ENCODE assay signal across 9 mouse cellular contexts in genomic region chr10:70099052-70099451, GRCm38 (mm10). TPM values are rescaled to one million over a fixed set of nuclear protein-coding genes. Genes with fewer than 3 reads are reported as not detected.
DNase-seq lines count a peak whose midpoint lies in the region; ATAC-seq and TF ChIP-seq lines count a peak whose summit lies in the region.
"Had no signal": no experiment of that assay in that cellular context is flagged by ENCODE, and none has a peak within 500 bp of the region (broad histone marks: within the 10 kb centered on the region; RNA-seq: fewer than 3 reads in every experiment).

No protein-coding gene starts in this region.

- H3K4me2 ChIP-seq in heart, embryonic 16.5 days (ENCODE audit: low read depth, low read length): peak overlapping the region; percentile 87
- peak overlapping the region; percentile 96 for H3K4me2 ChIP-seq in liver, embryonic 15.5 days

- in situ Hi-C loops in ES-E14 (cut with MboI; ENCODE audit: low sequenced_read_pairs in 2 of 2, unreplicated experiment in 2 of 2): no loop called here

- peaks cover 42% of the 10 kb centered on the region for H3K36me3 ChIP-seq in erythroblast, embryonic 14.5 days (ENCODE audit: control insufficient read depth)
- H3K36me3 ChIP-seq in ES-E14 (ENCODE audit: control insufficient read depth, insufficient read depth, low read length, poor library complexity, severe bottlenecking): peaks cover 4% of the 10 kb centered on the region; the same call in 1 of the 2 replicates
- peaks cover 8% of the 10 kb centered on the region; the same call in 1 of the 2 replicates for H3K36me3 ChIP-seq in heart, embryonic 16.5 days (ENCODE audit: control insufficient read depth, insufficient read depth)
- peaks cover 24% of the 10 kb centered on the region for H3K36me3 ChIP-seq in liver, embryonic 15.5 days (replicated peaks)

- H3K27me3 ChIP-seq in erythroblast, embryonic 14.5 days (ENCODE audit: control insufficient read depth): no peaks in the 10 kb centered on the region
- H3K27me3 ChIP-seq in heart, embryonic 16.5 days (ENCODE audit: control insufficient read depth, insufficient read depth, low read length): no peaks in the 10 kb centered on the region
- H3K27me3 ChIP-seq in liver, embryonic 15.5 days: no peaks in the 10 kb centered on the region

- no peak for ATAC-seq in erythroblast, adult 5-6 weeks (replicated peaks; ENCODE audit: low FRiP score, poor library complexity, severe bottlenecking)
- no peak for ATAC-seq in heart, embryonic 16.5 days (replicated peaks; ENCODE audit: extremely low read depth, insufficient read depth, low FRiP score)
- no peak for ATAC-seq in liver, embryonic 15.5 days (ENCODE audit: insufficient read depth)
- ATAC-seq in erythroid progenitor cell, adult 5-6 weeks (replicated peaks; ENCODE audit: low FRiP score, poor library complexity, severe bottlenecking): no peak

- no peak for DNase-seq in ES-E14 (ENCODE audit: low read depth, low spot score)
- no peak for DNase-seq in retina, embryonic 14.5 days (ENCODE audit: low spot score)
- DNase-seq in thymus, postnatal 0 days (ENCODE audit: low spot score): no peak
- DNase-seq: cerebellum, adult 11 months had no signal

- H3K4me3 ChIP-seq in erythroblast, embryonic 14.5 days (replicated peaks): peak overlapping the region; percentile 87
- H3K4me3 ChIP-seq in ES-E14 (ENCODE audit: insufficient read depth in 1 of 2, low read depth in 1 of 2, low read length in 2 of 2, poor library complexity in 1 of 2, severe bottlenecking in 1 of 2): peak overlapping the region; percentile 94 to 100
- peak overlapping the region; percentile 99 for H3K4me3 ChIP-seq in heart, embryonic 16.5 days (ENCODE audit: low read length)
- peak overlapping the region; percentile 93 for H3K4me3 ChIP-seq in liver, embryonic 15.5 days (replicated peaks)

- 16% methylated on average over 8 of the region's 8 CpGs for WGBS in heart, embryonic 16.5 days
- WGBS in liver, embryonic 15.5 days (ENCODE audit: insufficient replicate concordance): 56% methylated on average over 8 of the region's 8 CpGs

- H3K4me1 ChIP-seq in erythroblast, embryonic 14.5 days (ENCODE audit: control insufficient read depth): peaks cover 56% of the 10 kb centered on the region
- peaks cover 7 to 23% of the 10 kb centered on the region in 2 experiments; a peak in 2 of 4 replicates for H3K4me1 ChIP-seq in ES-E14 (ENCODE audit: control insufficient read depth in 2 of 2, insufficient read depth in 2 of 2, low read length in 2 of 2, poor library complexity in 1 of 2)
- peaks cover 37% of the 10 kb centered on the region for H3K4me1 ChIP-seq in heart, embryonic 16.5 days (ENCODE audit: control insufficient read depth, insufficient read depth, low read length)
- H3K4me1 ChIP-seq in liver, embryonic 15.5 days (replicated peaks): peaks cover 55% of the 10 kb centered on the region

- H3K27ac ChIP-seq in ES-E14 (ENCODE audit: insufficient read depth, low read depth, low read length, poor library complexity, severe bottlenecking): no peak overlapping the region
- peak overlapping the region; percentile 92 for H3K27ac ChIP-seq in heart, embryonic 16.5 days (ENCODE audit: low read length)
- no peak overlapping the region for H3K27ac ChIP-seq in liver, embryonic 15.5 days (replicated peaks)

- peaks cover 12% of the 10 kb centered on the region for H3K9me3 ChIP-seq in erythroblast, embryonic 14.5 days (ENCODE audit: control insufficient read depth, low read length)
- H3K9me3 ChIP-seq in ES-E14 (ENCODE audit: control insufficient read depth, insufficient read depth, low read depth, low read length): no peaks in the 10 kb centered on the region
- peaks cover 7% of the 10 kb centered on the region for H3K9me3 ChIP-seq in heart, embryonic 16.5 days (replicated peaks; ENCODE audit: control insufficient read depth, low read length)
- H3K9me3 ChIP-seq in liver, embryonic 15.5 days (replicated peaks): no peaks in the 10 kb centered on the region

- 0 out of 2 replicates have a peak overlapping the region, but pooled peaks have one; percentile 27 for H3K9ac ChIP-seq in ES-E14 (ENCODE audit: insufficient read depth, low read depth, low read length, poor library complexity, severe bottlenecking)
- H3K9ac ChIP-seq in heart, embryonic 16.5 days (ENCODE audit: low read length): peak overlapping the region; percentile 99
- no peak overlapping the region for H3K9ac ChIP-seq in liver, embryonic 15.5 days

TF ChIP-seq in ES-E14, 5 proteins besides CTCF, POLR2A, EP300 and RAD21:
- no peak for TF ChIP-seq CHD2 (IDR thresholded peaks at IDR 0.05; ENCODE audit: low read depth, low read length)
- TF ChIP-seq MAFK (IDR thresholded peaks at IDR 0.05; ENCODE audit: insufficient read depth, low read depth, low read length): no peak
- no peak for TF ChIP-seq ZC3H11A (IDR thresholded peaks at IDR 0.05; ENCODE audit: borderline replicate concordance, low read depth, low read length)
- no peak for TF ChIP-seq ZNF384 (IDR thresholded peaks at IDR 0.05; ENCODE audit: low read depth, low read length)
- TF ChIP-seq HCFC1 (IDR thresholded peaks at IDR 0.05; ENCODE audit: borderline replicate concordance, insufficient read depth, low read length): no peak

RNA-seq across cellular contexts. Expression of gene Ccdc6, which starts 2.1 kb away (rescaled TPM):
- 0.61 and 1.6 TPM in 2 replicates for polyA plus RNA-seq in erythroblast, embryonic 14.5 days (2012)
- 16.5 and 19.6 TPM in 2 replicates for total RNA-seq in erythroblast, adult 5-6 weeks (2015; ENCODE audit: low replicate concordance)
- total RNA-seq in erythroblast, adult 5-6 weeks (2017; ENCODE audit: low replicate concordance): 18.6 and 35.5 TPM in 2 replicates
- total RNA-seq in ES-E14 (2012; rRNA removed): 21.3 and 24.0 TPM in 2 replicates
- 13.1 and 14.0 TPM in 2 replicates for polyA plus RNA-seq in heart, embryonic 16.5 days (2015; fragmentation: Nextera tagmentation; extraction: Ambion mirVana)
- polyA plus RNA-seq in liver, embryonic 15.5 days (2015; fragmentation: Nextera tagmentation; extraction: Ambion mirVana): 7.0 and 7.5 TPM in 2 replicates
- total RNA-seq in erythroid progenitor cell, adult 5-6 weeks (2015; ENCODE audit: low replicate concordance): 25.2 and 45.0 TPM in 2 replicates
- total RNA-seq in erythroid progenitor cell, adult 5-6 weeks (2017; ENCODE audit: low replicate concordance): 46.6 and 61.2 TPM in 2 replicates
- 14.7 and 16.4 TPM in 2 replicates for polyA plus RNA-seq in thymus, postnatal 0 days (2015; fragmentation: Nextera tagmentation; extraction: Ambion mirVana)
